Mouse (Mus musculus) cerebellum, adult 2 months (tissue): ENCODE data around the gene Slc10a3. TPM values are rescaled to one million over a fixed set of nuclear protein-coding genes. Genes with fewer than 3 reads are reported as not detected.
"Not testable (repeated sequence)": the region's sequence is repeated elsewhere in the genome, so short reads cannot be mapped to it uniquely, and the experiment has no call there.

ENCODE experiments used
- DNase-seq, 2 experiments: peaks; one replicate each; pipeline ENCODE4 v3.0.0; 2021
- H3K27ac ChIP-seq: fragments of 200-500 bp; 2 replicates; pipeline ENCODE4 v1.5.1; 2012; ENCODE audit warnings: low read length, control low read depth, inconsistent platforms; ENCODE audit not compliant: insufficient read depth
- H3K27me3 ChIP-seq: fragments of 200-500 bp; 2 replicates; pipeline ENCODE4 v1.6.1; 2012; ENCODE audit warnings: inconsistent platforms, mild to moderate bottlenecking, low read length, moderate library complexity; ENCODE audit not compliant: control insufficient read depth, insufficient read depth
- H3K4me1 ChIP-seq: fragments of 200-500 bp; 2 replicates; pipeline ENCODE4 v1.6.1; 2011; ENCODE audit warnings: low read length; ENCODE audit not compliant: control insufficient read depth, insufficient read depth
- H3K4me3 ChIP-seq: fragments of 200-500 bp; replicated peaks from 2 replicates; pipeline ENCODE3; 2011; ENCODE audit warnings: mild to moderate bottlenecking, low read depth, low read length, control low read depth; ENCODE audit not compliant: insufficient read depth
- CTCF ChIP-seq: fragments of 200-500 bp; IDR thresholded peaks from 2 replicates; pipeline ENCODE4 v1.5.1; 2011; ENCODE audit warnings: low read depth, mild to moderate bottlenecking, control low read depth, low read length, moderate library complexity, borderline replicate concordance; ENCODE audit not compliant: insufficient read depth
- POLR2A ChIP-seq: fragments of 200-500 bp; IDR thresholded peaks from 2 replicates; pipeline ENCODE4 v1.6.1; 2011; ENCODE audit warnings: low read length, control low read depth, borderline replicate concordance; ENCODE audit not compliant: insufficient read depth
- WGBS: fragments of 180-500 bp; shearing (Covaris S2); methylation state at CpG from one replicate; pipeline ENCODE4 v1.1.7; 2018; 5-methylcytosine and 5-hydroxymethylcytosine counted together
- polyA plus RNA-seq: library from polyadenylated mRNA; depleted of rRNA; stranded (reverse); fragments of >200 nt; gene quantifications from 2 replicates; pipeline ENCODE4 v1.2.3, GENCODE M21; 2012

Gene Slc10a3
- polyA plus RNA-seq, 1 experiment = 4.7 TPM

- DNase-seq = peak; percentile 74 to 75
- WGBS = 6% methylated on average over 46 of the region's 49 CpGs
Observed at GRCm38 (mm10) chrX:74368209-74368909, 4.8 kb downstream of the Slc10a3 start.

GRCm38 (mm10) chrX:74367512-74367911, 5.6 kb downstream of the Slc10a3 start:
- Histone ChIP-seq H3K4me1 (no peaks in the 10 kb centered on the region), H3K27ac (peak overlapping the region; percentile 33; the same call in 1 of the 2 replicates), H3K27me3 (no peaks in the 10 kb centered on the region), H3K4me3 (peak overlapping the region; percentile 80)
- no peak for DNase-seq
- no peak for TF ChIP-seq CTCF
- no peak for TF ChIP-seq POLR2A
- WGBS = 20% methylated on average over 10 of the region's 10 CpGs

More at GRCm38 (mm10) chrX:74368209-74368909, 4.8 kb downstream of the Slc10a3 start:
- Histone ChIP-seq H3K27ac (peak overlapping the region; percentile 75; the same call in 1 of the 2 replicates), H3K4me1 (no peaks in the 10 kb centered on the region), H3K4me3 (peak overlapping the region; percentile 80), H3K27me3 (no peaks in the 10 kb centered on the region)
- TF ChIP-seq CTCF (peak; percentile 31; the same call in 1 of the 2 replicates), POLR2A (0 out of 2 replicates have a peak, but pooled peaks have one; percentile 16)

GRCm38 (mm10) chrX:74359171-74359570, 14.0 kb downstream of the Slc10a3 start:
- TF ChIP-seq CTCF = no peak
- no peak for TF ChIP-seq POLR2A
- WGBS = 47% methylated on average over 11 of the region's 11 CpGs
- Histone ChIP-seq H3K4me1 (no peaks in the 10 kb centered on the region), H3K27ac (no peak overlapping the region), H3K4me3 (no peak overlapping the region), H3K27me3 (no peaks in the 10 kb centered on the region)
- DNase-seq = no peak

- not testable (repeated sequence) for DNase-seq, H3K4me3 ChIP-seq, H3K27ac ChIP-seq, H3K27me3 ChIP-seq, H3K4me1 ChIP-seq
- 86% methylated on average over 3 of the region's 3 CpGs for WGBS
Observed at GRCm38 (mm10) chrX:74357069-74357468, 16.1 kb downstream of the Slc10a3 start.

- 2% methylated on average over 11 of the region's 22 CpGs for WGBS
Observed at GRCm38 (mm10) chrX:74353467-74353770, 19.7 kb downstream of the Slc10a3 start, which contains the start of gene Lage3. Lage3 (minus strand) TSS chrX:74353618.

GRCm38 (mm10) chrX:74352645-74353466, 20.3 kb downstream of the Slc10a3 start:
- peak overlapping the region; percentile 91 for H3K4me3 ChIP-seq
- no peaks in the 10 kb centered on the region for H3K4me1 ChIP-seq
- no peak for DNase-seq
- WGBS = 9% methylated on average over 13 of the region's 13 CpGs
- TF ChIP-seq CTCF (no peak), POLR2A (no peak)
- peak overlapping the region; percentile 34; the same call in 1 of the 2 replicates for H3K27ac ChIP-seq
- H3K27me3 ChIP-seq = no peaks in the 10 kb centered on the region

More at GRCm38 (mm10) chrX:74353467-74353770, 19.7 kb downstream of the Slc10a3 start, which contains the start of gene Lage3:
- H3K4me1 ChIP-seq = no peaks in the 10 kb centered on the region
- H3K27me3 ChIP-seq = no peaks in the 10 kb centered on the region
- DNase-seq = peak; percentile 83 to 85
- H3K4me3 ChIP-seq = peak within 1 kb of the TSS; percentile 91
- peak within 1 kb of the TSS; percentile 34; the same call in 1 of the 2 replicates for H3K27ac ChIP-seq
- TF ChIP-seq CTCF (no peak), POLR2A (peak; percentile 76; the same call in 1 of the 2 replicates)

GRCm38 (mm10) chrX:74330166-74330930, 42.8 kb downstream of the Slc10a3 start:
- Histone ChIP-seq H3K27me3 (no peaks in the 10 kb centered on the region), H3K4me1 (peaks cover 8% of the 10 kb centered on the region), H3K27ac (no peak overlapping the region), H3K4me3 (no peak overlapping the region)
- WGBS = 22% methylated on average over 2 of the region's 2 CpGs
- peak; percentile 40 to 65 for DNase-seq
- TF ChIP-seq POLR2A (no peak), CTCF (no peak)
